Mouse (Mus musculus): ENCODE measurements at regions not wholly inside any gene's neighbourhood (a gene's known extent, or its start where the extent isn't known, plus 50 kb on each side); places are given as distances from the start of the nearest gene placed in this dataset.

DNA sequence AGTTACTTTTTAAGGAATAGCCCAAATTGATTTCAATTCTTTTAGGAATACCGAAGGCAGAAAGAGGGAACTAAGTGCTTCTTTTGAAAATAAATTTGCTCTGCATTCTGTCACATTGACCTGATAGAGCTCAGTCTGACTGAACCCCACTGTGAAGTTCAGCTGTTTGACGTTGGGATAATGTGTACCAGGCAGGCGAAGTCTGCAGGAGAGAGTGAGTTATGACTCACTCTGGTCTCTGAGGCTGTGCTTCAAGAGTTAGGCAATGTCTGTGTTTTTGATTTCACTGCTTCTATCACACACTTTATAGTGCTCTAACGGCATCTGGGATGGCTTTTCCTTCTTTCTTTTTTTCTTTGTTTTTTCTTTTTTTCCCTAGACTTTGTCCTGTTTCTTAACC lies 283.5 kb downstream of the Naf1 start:
- no peak for DNase-seq (ENCODE audit: low spot score in 2 of 2)

DNA sequence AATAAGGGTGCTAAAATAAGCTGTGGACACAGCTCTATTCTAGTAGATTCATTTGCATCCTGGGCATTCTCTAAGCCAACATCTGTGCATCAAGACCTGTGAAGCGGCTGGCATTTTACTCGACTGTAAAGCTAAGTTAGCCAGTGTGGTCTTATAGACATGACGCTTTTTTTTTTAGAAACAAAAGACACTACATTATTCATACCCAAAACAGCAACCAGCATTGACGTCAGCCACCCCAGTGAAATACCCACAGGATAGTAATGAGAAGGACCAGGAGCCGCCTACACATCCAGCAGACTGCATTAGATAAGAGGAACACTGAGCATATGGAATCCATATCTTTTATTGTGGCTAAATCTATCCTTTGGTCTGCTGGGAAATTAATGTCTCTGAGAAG lies 321.7 kb downstream of the Naf1 start:
- peak; percentile 33 to 75 for DNase-seq (ENCODE audit: low spot score in 2 of 2)

DNA sequence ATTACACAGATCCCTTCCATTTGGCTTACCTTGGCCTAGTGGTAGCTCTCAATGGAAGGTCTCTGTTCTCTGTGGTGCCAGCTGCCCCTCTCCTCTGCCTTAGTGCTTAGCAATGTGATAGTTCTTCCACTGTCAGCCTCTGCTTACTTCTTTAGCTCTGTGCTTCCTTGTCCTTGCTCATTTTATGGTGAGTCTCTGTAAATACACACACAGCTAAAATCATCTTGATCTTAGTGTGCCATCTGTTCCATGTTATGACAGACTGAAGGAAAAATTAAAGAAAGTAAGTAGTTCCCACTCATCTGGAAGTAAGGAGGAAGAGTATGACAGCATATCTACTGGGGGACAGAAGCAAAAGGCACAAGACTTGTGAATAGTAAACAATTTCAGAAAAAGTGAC lies 324.4 kb upstream of the Nat3 start:
- DNase-seq (ENCODE audit: low spot score in 2 of 2): no peak

- no peak for DNase-seq (ENCODE audit: low spot score in 2 of 2)
Measured at GRCm38 (mm10) chr8:67206064-67206463, 317.6 kb upstream of the Nat3 start.

GRCm38 (mm10) chr8:67231921-67232701 lies 291.5 kb upstream of the Nat3 start:
- DNase-seq (ENCODE audit: low spot score in 2 of 2): no peak

- no peak for DNase-seq (ENCODE audit: low spot score in 2 of 2)
Measured at GRCm38 (mm10) chr8:67238934-67239333, 284.7 kb upstream of the Nat3 start.

DNA sequence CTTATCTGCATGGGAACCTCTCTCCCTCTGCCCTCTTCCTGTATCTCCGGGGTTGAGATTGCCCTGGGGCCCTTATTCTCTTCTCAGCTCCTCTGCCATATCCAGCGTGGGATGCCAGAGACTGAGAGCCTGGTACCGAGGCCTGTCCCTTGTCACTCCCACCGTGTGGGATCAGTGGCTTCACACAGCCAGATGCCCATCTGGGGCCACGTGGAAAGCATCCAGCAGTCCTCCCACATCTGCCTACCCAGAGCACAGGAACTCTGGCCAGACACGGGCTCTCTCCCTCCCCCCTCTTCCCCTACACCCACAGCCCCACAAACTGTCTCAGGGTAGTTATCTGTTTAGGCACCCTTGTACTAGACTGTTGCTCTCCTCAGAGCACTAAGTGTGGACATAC lies 244.9 kb upstream of the Nat3 start:
- no peak for DNase-seq (ENCODE audit: low spot score in 2 of 2)

GRCm38 (mm10) chr8:67279449-67279848 lies 244.2 kb upstream of the Nat3 start:
- no peak for DNase-seq (ENCODE audit: low spot score in 2 of 2)

- no peak for DNase-seq (ENCODE audit: low spot score in 2 of 2)
Measured at GRCm38 (mm10) chr8:67310494-67310893, 213.2 kb upstream of the Nat3 start.

DNA sequence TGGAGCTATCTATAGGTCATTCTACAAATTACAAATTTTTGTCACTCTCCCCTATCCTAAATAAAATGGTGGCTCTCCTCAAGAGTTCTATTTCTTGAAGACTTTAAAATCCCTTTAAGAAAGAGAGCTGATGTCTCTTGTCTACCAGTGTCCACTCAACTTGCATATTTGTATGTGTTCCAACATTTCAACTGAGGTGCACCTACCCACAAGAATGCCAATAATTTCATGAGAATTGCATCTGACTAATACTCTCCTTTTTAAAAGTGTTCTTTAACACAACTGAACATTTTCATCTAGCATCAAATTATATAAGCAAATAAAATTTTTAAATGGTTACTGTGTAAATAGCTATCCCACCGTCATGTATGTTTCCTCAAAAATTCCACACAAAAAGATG lies 206.3 kb upstream of the Nat3 start:
- DNase-seq (ENCODE audit: low spot score in 2 of 2): no peak

GRCm38 (mm10) chr8:67318675-67319074 lies 205.0 kb upstream of the Nat3 start:
- DNase-seq (ENCODE audit: low spot score in 2 of 2): no peak

DNA sequence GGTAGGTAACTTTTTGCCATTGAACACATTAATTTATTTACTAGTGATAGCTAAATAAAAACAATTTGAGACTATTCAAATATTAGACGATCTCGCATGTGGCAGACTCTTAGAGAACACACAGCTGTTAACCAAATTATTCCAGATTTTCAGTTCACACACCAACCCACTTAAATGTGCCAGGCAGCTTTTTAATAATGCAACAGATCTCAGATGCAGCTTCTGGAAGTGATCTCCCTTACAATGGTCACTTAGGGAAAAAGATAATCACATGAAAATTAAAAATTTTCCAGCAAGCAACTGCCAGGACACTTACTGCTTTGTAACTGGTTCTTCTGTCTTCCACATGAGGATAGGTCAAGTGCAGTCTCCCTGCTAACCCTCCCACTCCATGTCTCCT lies 203.1 kb upstream of the Nat3 start:
- DNase-seq (ENCODE audit: low spot score in 2 of 2): no peak

DNA sequence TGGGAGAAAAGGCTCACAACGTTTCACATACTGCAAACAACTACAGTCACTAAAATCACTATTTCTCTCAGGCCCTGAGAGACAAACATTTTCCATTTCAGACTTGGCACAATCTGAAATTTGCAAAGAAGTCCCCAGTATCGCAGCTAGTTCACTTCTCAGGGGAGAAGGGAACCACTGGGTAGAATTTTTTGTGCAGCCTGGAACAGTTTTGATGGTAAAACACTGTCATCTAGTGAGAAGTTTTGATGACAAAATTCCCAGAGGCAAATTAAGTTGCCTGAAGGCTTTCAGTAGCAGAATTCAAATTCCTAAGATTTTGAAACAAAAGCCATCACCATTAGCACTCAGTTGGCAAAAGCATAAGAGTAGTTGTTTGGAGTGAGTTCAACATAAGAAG lies 195.2 kb upstream of the Nat3 start:
- no peak for DNase-seq (ENCODE audit: low spot score in 2 of 2)

DNA sequence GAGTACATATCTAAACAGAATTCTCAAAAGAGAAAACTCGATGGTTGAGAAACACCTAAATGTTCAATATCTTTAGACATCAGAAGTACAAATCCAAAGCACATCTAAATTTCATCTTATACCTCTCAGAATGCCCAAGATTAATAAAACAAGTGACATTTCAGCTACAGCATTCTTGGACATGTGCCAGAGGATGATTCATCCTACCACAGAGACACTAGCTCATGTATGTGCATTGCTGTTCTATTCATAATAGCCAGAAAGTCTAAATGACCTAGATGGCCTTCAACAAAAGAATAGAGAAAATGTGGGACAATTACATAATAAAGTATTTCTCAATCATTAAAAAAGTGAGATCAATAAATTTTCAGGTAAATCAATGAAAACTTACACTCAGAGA lies 146.6 kb upstream of the Nat3 start:
- DNase-seq (ENCODE audit: low spot score in 2 of 2): no peak

GRCm38 (mm10) chr8:67405947-67406346 lies 117.7 kb upstream of the Nat3 start:
- DNase-seq (ENCODE audit: low spot score in 2 of 2): peak in 1 of 2 experiments; percentile 12

GRCm38 (mm10) chr8:67414826-67415225 lies 108.8 kb upstream of the Nat3 start:
- no peak for DNase-seq (ENCODE audit: low spot score in 2 of 2)

DNA sequence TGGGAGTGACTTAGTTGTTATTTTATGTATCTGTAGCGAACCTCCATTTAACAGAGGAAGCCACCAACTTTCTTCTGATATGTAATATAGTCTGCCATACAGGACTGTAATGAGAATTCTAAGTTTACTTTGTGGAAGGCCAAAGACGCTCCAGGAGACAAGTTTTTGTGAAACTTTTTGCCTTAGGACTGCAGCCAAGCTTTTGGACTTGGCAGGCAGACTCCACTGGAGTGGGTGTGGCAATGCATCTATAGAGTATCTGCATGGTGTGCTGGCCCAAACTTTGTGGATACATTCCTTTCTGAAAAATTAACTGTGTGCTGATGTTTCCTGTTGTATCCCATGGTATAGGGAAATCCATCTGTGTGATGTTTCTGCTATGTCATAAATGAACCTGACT lies 101.1 kb upstream of the Nat3 start:
- DNase-seq (ENCODE audit: low spot score in 2 of 2): no peak
